ENCODE assay signal across 14 mouse cellular contexts in genomic region chr9:118379055-118379454, GRCm38 (mm10).
DNase-seq lines count a peak whose midpoint lies in the region; ATAC-seq and TF ChIP-seq lines count a peak whose summit lies in the region.
"Had no signal": no experiment of that assay in that cellular context is flagged by ENCODE, and none has a peak within 500 bp of the region (broad histone marks: within the 10 kb centered on the region; RNA-seq: fewer than 3 reads in every experiment).

No protein-coding gene starts in this region.

- no peaks in the 10 kb centered on the region for H3K4me1 ChIP-seq in heart, embryonic 12.5 days (replicated peaks)
- no peaks in the 10 kb centered on the region for H3K4me1 ChIP-seq in lung, embryonic 14.5 days (ENCODE audit: insufficient read depth)
- H3K4me1 ChIP-seq: limb, embryonic 13.5 days; lung, embryonic 15.5 days had no signal

- H3K36me3 ChIP-seq in heart, embryonic 12.5 days: no peaks in the 10 kb centered on the region
- no peaks in the 10 kb centered on the region for H3K36me3 ChIP-seq in lung, embryonic 14.5 days (ENCODE audit: insufficient read depth)
- H3K36me3 ChIP-seq: limb, embryonic 13.5 days; lung, embryonic 15.5 days had no signal

- TF ChIP-seq CTCF in lung, embryonic 14.5 days (IDR thresholded peaks at IDR 0.05; ENCODE audit: low read depth): no peak

- peak overlapping the region; percentile 23 for H3K4me2 ChIP-seq in heart, embryonic 12.5 days
- no peak overlapping the region for H3K4me2 ChIP-seq in lung, embryonic 14.5 days
- H3K4me2 ChIP-seq: limb, embryonic 13.5 days; lung, embryonic 15.5 days had no signal

- H3K27ac ChIP-seq in heart, embryonic 12.5 days (ENCODE audit: poor library complexity, severe bottlenecking): no peak overlapping the region
- H3K27ac ChIP-seq in lung, embryonic 14.5 days (ENCODE audit: low read depth): no peak overlapping the region
- H3K27ac ChIP-seq: kidney, postnatal 0 days; limb, embryonic 13.5 days; lung, embryonic 15.5 days had no signal

- no peaks in the 10 kb centered on the region for H3K9me3 ChIP-seq in heart, embryonic 12.5 days (replicated peaks)
- no peaks in the 10 kb centered on the region for H3K9me3 ChIP-seq in lung, embryonic 14.5 days (ENCODE audit: low read depth, low read length)
- H3K9me3 ChIP-seq: limb, embryonic 13.5 days; lung, embryonic 15.5 days had no signal

- no peaks in the 10 kb centered on the region for H3K27me3 ChIP-seq in heart, embryonic 12.5 days (replicated peaks)
- no peaks in the 10 kb centered on the region for H3K27me3 ChIP-seq in lung, embryonic 14.5 days (ENCODE audit: insufficient read depth, low read length)
- H3K27me3 ChIP-seq: limb, embryonic 13.5 days; lung, embryonic 15.5 days had no signal

- H3K9ac ChIP-seq in heart, embryonic 12.5 days: no peak overlapping the region
- H3K9ac ChIP-seq in lung, embryonic 14.5 days: no peak overlapping the region
- H3K9ac ChIP-seq: limb, embryonic 13.5 days; lung, embryonic 15.5 days had no signal

- no peak for ATAC-seq in heart, embryonic 12.5 days (ENCODE audit: insufficient number of reproducible peaks, low FRiP score)
- ATAC-seq in lung, embryonic 14.5 days (ENCODE audit: insufficient read depth): no peak

- WGBS in heart, embryonic 12.5 days: 13% methylated on average over 6 of the region's 6 CpGs
- WGBS in lung, embryonic 14.5 days: 14% methylated on average over 6 of the region's 6 CpGs

- no peak overlapping the region for H3K4me3 ChIP-seq in heart, embryonic 12.5 days
- no peak overlapping the region for H3K4me3 ChIP-seq in lung, embryonic 14.5 days (ENCODE audit: low read depth, low read length)
- H3K4me3 ChIP-seq: limb, embryonic 13.5 days; lung, embryonic 15.5 days had no signal

- DNase-seq in heart, adult 11 months: no peak
- peak; percentile 9 for DNase-seq in lung, embryonic 14.5 days
- DNase-seq in lung, adult 18-20 months: no peak
- peak; percentile 14 for DNase-seq in NIH3T3 (ENCODE audit: low read depth)
- DNase-seq in layer of hippocampus, postnatal 14 days (ENCODE audit: low spot score in 2 of 2): peak; percentile 1 to 4
- no peak for DNase-seq in cerebellum, postnatal 36 days
- DNase-seq in B cell, adult 2 months: no peak
- DNase-seq: cerebellum, postnatal 14 days; heart, postnatal 4 days; thymus, postnatal 25 days had no signal

Comparison
In these comparisons a context has a peak if more than half of its experiments do, and no peak if none do; other contexts are left out.
1. DNase-seq: peak in lung, embryonic 14.5 days (single experiment), NIH3T3 (single experiment) and layer of hippocampus, postnatal 14 days (2 of 2); none in heart, adult 11 months (single experiment), lung, adult 18-20 months (0 of 2), cerebellum, postnatal 36 days (0 of 2) and B cell, adult 2 months (0 of 2).